Mouse (Mus musculus) ES-Bruce4 (cell line): Measurements from ENCODE around the gene Cyth3.

Experiments
- CTCF ChIP-seq: IDR thresholded peaks from one replicate; pipeline ENCODE4 v1.8.1; 2011; ENCODE audit warnings: low read depth, low read length
- POLR2A ChIP-seq: IDR thresholded peaks from one replicate; pipeline ENCODE4 v1.8.1; 2011; ENCODE audit warnings: low read length; ENCODE audit not compliant: insufficient read depth

DNA sequence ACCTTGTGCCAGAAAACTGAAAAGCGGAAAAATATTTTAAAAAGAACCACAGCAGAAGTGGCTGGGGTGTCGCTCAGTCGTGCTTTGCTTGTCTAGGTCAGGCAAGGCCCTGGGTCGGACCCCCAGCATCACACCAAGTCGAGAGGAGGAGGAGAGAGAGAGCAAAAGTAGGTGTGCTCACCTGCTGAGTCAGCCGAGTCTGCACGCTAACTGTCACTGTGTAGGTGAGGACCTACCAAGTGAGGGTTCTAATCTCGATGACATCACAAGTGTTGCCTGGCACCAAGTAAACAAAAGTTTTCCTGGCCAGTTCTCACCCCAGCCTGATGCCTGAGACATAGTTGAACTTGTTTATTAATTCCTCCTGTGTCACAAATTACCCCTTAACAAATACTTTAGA lies 137.3 kb downstream of the Cyth3 start:
- TF ChIP-seq CTCF (no peak), POLR2A (no peak)
